Comparison of ENCODE assay signal across 12 mouse cellular contexts in the genomic region with DNA sequence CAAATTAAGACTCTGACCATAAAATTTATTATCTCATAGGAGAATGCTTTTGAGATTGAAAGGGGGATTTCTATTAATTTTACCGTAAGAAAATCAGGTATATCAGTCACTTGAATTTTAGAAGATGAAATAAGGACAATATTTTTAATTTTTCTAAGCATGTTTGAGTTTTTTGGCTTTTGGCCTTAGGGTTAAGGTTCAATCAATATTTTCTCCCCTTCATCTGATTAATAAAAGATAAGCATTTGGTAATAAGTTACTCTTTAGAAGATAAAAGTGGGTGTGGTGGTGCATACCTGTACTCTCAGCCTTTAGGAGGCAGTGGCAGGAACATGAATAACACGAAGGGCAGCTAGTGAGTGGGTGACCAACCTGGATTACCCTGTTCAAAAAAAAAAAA. TPM values are rescaled to one million over a fixed set of nuclear protein-coding genes. Genes with fewer than 3 reads are reported as not detected.
DNase-seq lines count a peak whose midpoint lies in the region; ATAC-seq and TF ChIP-seq lines count a peak whose summit lies in the region.
"Had no signal": no experiment of that assay in that cellular context is flagged by ENCODE, and none has a peak within 500 bp of the region (broad histone marks: within the 10 kb centered on the region; RNA-seq: fewer than 3 reads in every experiment).

No protein-coding gene starts in this region.

- 0 out of 2 replicates have a peak overlapping the region, but pooled peaks have one; percentile 60 for H3K4me2 ChIP-seq in hindbrain, embryonic 15.5 days
- H3K4me2 ChIP-seq in hindbrain, embryonic 11.5 days (replicated peaks; ENCODE audit: low read depth, low read length): no peak overlapping the region
- peak overlapping the region; percentile 86; the same call in 1 of the 2 replicates for H3K4me2 ChIP-seq in lung, embryonic 14.5 days
- H3K4me2 ChIP-seq in CH12.LX (ENCODE audit: insufficient read depth, low read depth, poor library complexity, severe bottlenecking): 0 out of 2 replicates have a peak overlapping the region, but pooled peaks have one; percentile 22

- in situ Hi-C loops in CH12.LX (cut with MboI; ENCODE audit: low pct_ligation_motif_present, low pct_unique_long_range_greater_than_20kb, low sequenced_read_pairs): no loop called here

- no peaks in the 10 kb centered on the region for H3K27me3 ChIP-seq in hindbrain, embryonic 15.5 days
- no peaks in the 10 kb centered on the region for H3K27me3 ChIP-seq in hindbrain, embryonic 11.5 days (ENCODE audit: control insufficient read depth, insufficient read depth, low read length)
- H3K27me3 ChIP-seq in lung, embryonic 14.5 days (ENCODE audit: insufficient read depth, low read length): no peaks in the 10 kb centered on the region
- no peaks in the 10 kb centered on the region for H3K27me3 ChIP-seq in CH12.LX (replicated peaks)
- H3K27me3 ChIP-seq: embryonic facial prominence, embryonic 13.5 days; forebrain, embryonic 13.5 days; heart, embryonic 13.5 days; hindbrain, embryonic 12.5 days had no signal

- peaks cover 27% of the 10 kb centered on the region; the same call in 1 of the 2 replicates for H3K4me1 ChIP-seq in hindbrain, embryonic 15.5 days (replicated peaks)
- peaks cover 2% of the 10 kb centered on the region; the same call in 1 of the 2 replicates for H3K4me1 ChIP-seq in hindbrain, embryonic 11.5 days (replicated peaks; ENCODE audit: control insufficient read depth, insufficient read depth, low read length)
- H3K4me1 ChIP-seq in lung, embryonic 14.5 days (ENCODE audit: insufficient read depth): peaks cover 7% of the 10 kb centered on the region
- H3K4me1 ChIP-seq in CH12.LX (ENCODE audit: control insufficient read depth in 1 of 2, insufficient read depth in 2 of 2): peaks cover 2 to 20% of the 10 kb centered on the region in 2 experiments; a peak in 2 of 4 replicates

- no peak overlapping the region for H3K4me3 ChIP-seq in hindbrain, embryonic 15.5 days
- H3K4me3 ChIP-seq in hindbrain, embryonic 11.5 days (ENCODE audit: low read depth, low read length): no peak overlapping the region
- H3K4me3 ChIP-seq in lung, embryonic 14.5 days (ENCODE audit: low read depth, low read length): no peak overlapping the region
- H3K4me3 ChIP-seq in CH12.LX (replicated peaks in 1 of 3; ENCODE audit: low read depth in 2 of 3, low read length in 2 of 3, poor library complexity in 1 of 3): no peak overlapping the region

- no peak overlapping the region for H3K27ac ChIP-seq in hindbrain, embryonic 15.5 days (replicated peaks)
- H3K27ac ChIP-seq in hindbrain, embryonic 11.5 days (ENCODE audit: low read depth, low read length): no peak overlapping the region
- no peak overlapping the region for H3K27ac ChIP-seq in lung, embryonic 14.5 days (ENCODE audit: low read depth)
- H3K27ac ChIP-seq in CH12.LX (ENCODE audit: insufficient read depth, low read depth): no peak overlapping the region
- H3K27ac ChIP-seq: embryonic facial prominence, embryonic 13.5 days; forebrain, embryonic 10.5 days; forebrain, embryonic 13.5 days; heart, embryonic 13.5 days; hindbrain, embryonic 12.5 days had no signal

- dilution Hi-C loops in CH12.LX (cut with MboI; ENCODE audit: extremely low pct_ligation_motif_present, extremely low pct_unique_long_range_greater_than_20kb, low sequenced_read_pairs): no loop called here

- no peak for ATAC-seq in hindbrain, embryonic 15.5 days (ENCODE audit: low FRiP score, low read depth)
- no peak for ATAC-seq in hindbrain, embryonic 11.5 days (ENCODE audit: low FRiP score)
- no peak for ATAC-seq in lung, embryonic 14.5 days (ENCODE audit: insufficient read depth)

- H3K9ac ChIP-seq in hindbrain, embryonic 15.5 days: no peak overlapping the region
- H3K9ac ChIP-seq in hindbrain, embryonic 11.5 days (ENCODE audit: low read depth, low read length): no peak overlapping the region
- H3K9ac ChIP-seq in lung, embryonic 14.5 days: no peak overlapping the region
- no peak overlapping the region for H3K9ac ChIP-seq in CH12.LX (ENCODE audit: insufficient read depth, low read depth)
- H3K9ac ChIP-seq: embryonic facial prominence, embryonic 13.5 days; forebrain, embryonic 13.5 days; hindbrain, embryonic 12.5 days had no signal

- no peak for TF ChIP-seq EP300 in CH12.LX (IDR thresholded peaks at IDR 0.05; ENCODE audit: low read length)

- H3K9me3 ChIP-seq in hindbrain, embryonic 15.5 days: no peaks in the 10 kb centered on the region
- no peaks in the 10 kb centered on the region for H3K9me3 ChIP-seq in hindbrain, embryonic 11.5 days (ENCODE audit: control insufficient read depth, low read length)
- no peaks in the 10 kb centered on the region for H3K9me3 ChIP-seq in lung, embryonic 14.5 days (ENCODE audit: low read depth, low read length)
- H3K9me3 ChIP-seq in CH12.LX (replicated peaks; ENCODE audit: low read length): no peaks in the 10 kb centered on the region
- H3K9me3 ChIP-seq: embryonic facial prominence, embryonic 13.5 days; forebrain, embryonic 10.5 days; forebrain, embryonic 13.5 days; heart, embryonic 10.5 days; heart, embryonic 13.5 days; hindbrain, embryonic 12.5 days had no signal

- no peaks in the 10 kb centered on the region; the same call in 1 of the 2 replicates for H3K79me2 ChIP-seq in CH12.LX (replicated peaks; ENCODE audit: control insufficient read depth, extremely low read depth, insufficient read depth, poor library complexity, severe bottlenecking)

- TF ChIP-seq RAD21 in CH12.LX (IDR thresholded peaks at IDR 0.05; ENCODE audit: low read depth, low read length): no peak

- H3K36me3 ChIP-seq in hindbrain, embryonic 15.5 days: no peaks in the 10 kb centered on the region
- no peaks in the 10 kb centered on the region for H3K36me3 ChIP-seq in hindbrain, embryonic 11.5 days (ENCODE audit: control insufficient read depth, insufficient read depth, low read length)
- H3K36me3 ChIP-seq in lung, embryonic 14.5 days (ENCODE audit: insufficient read depth): no peaks in the 10 kb centered on the region
- no peaks in the 10 kb centered on the region for H3K36me3 ChIP-seq in CH12.LX (replicated peaks in 1 of 2; ENCODE audit: control insufficient read depth in 1 of 2, insufficient read depth in 1 of 2, low read length in 1 of 2)
- H3K36me3 ChIP-seq: embryonic facial prominence, embryonic 13.5 days; forebrain, embryonic 10.5 days; heart, embryonic 10.5 days; heart, embryonic 13.5 days; hindbrain, embryonic 12.5 days had no signal

- DNase-seq in hindbrain, embryonic 11.5 days (ENCODE audit: low spot score): no peak
- DNase-seq in lung, embryonic 14.5 days: no peak
- no peak for DNase-seq in lung, postnatal 36 days
- no peak for DNase-seq in CH12.LX (ENCODE audit: extremely low read depth)
- no peak for DNase-seq in kidney, postnatal 36 days

- TF ChIP-seq CTCF in lung, embryonic 14.5 days (IDR thresholded peaks at IDR 0.05; ENCODE audit: low read depth): no peak
- TF ChIP-seq CTCF in CH12.LX (conservative IDR thresholded peaks at IDR 0.05 in 1 of 2, IDR thresholded peaks at IDR 0.05 in 1 of 2; ENCODE audit: low read depth in 2 of 2, low read length in 2 of 2): no peak

- 87% methylated on average over 2 of the region's 2 CpGs for WGBS in hindbrain, embryonic 15.5 days
- 81% methylated on average over 2 of the region's 2 CpGs for WGBS in hindbrain, embryonic 11.5 days
- 84% methylated on average over 2 of the region's 2 CpGs for WGBS in lung, embryonic 14.5 days

- no peak for TF ChIP-seq POLR2A in CH12.LX (IDR thresholded peaks at IDR 0.05; ENCODE audit: low read depth, low read length)

TF ChIP-seq in CH12.LX, 34 proteins besides CTCF, POLR2A, EP300 and RAD21:
- no peak for TF ChIP-seq E2F4 (IDR thresholded peaks at IDR 0.05; ENCODE audit: insufficient replicate concordance, low read depth, low read length)
- TF ChIP-seq MYC (IDR thresholded peaks at IDR 0.05; ENCODE audit: low read depth, low read length): no peak
- TF ChIP-seq ZNF384 (IDR thresholded peaks at IDR 0.05; ENCODE audit: low read depth, low read length): no peak
- TF ChIP-seq MAZ (IDR thresholded peaks at IDR 0.05; ENCODE audit: low read depth, low read length): no peak
- TF ChIP-seq IRF4 (IDR thresholded peaks at IDR 0.05; ENCODE audit: low read depth, low read length): no peak
- TF ChIP-seq ZMIZ1 (IDR thresholded peaks at IDR 0.05; ENCODE audit: low read depth, low read length): no peak
- no peak for TF ChIP-seq TBP (conservative IDR thresholded peaks at IDR 0.05; ENCODE audit: low read depth, low read length)
- TF ChIP-seq BHLHE40 (IDR thresholded peaks at IDR 0.05; ENCODE audit: low read depth, low read length): no peak
- no peak for TF ChIP-seq NRF1 (IDR thresholded peaks at IDR 0.05; ENCODE audit: low read depth, low read length)
- TF ChIP-seq JUN (IDR thresholded peaks at IDR 0.05; ENCODE audit: insufficient read depth, low read depth, low read length): no peak
- no peak for TF ChIP-seq ELF1 (IDR thresholded peaks at IDR 0.05; ENCODE audit: low read depth, low read length)
- no peak for TF ChIP-seq ETS1 (conservative IDR thresholded peaks at IDR 0.05; ENCODE audit: low read depth, low read length)
- no peak for TF ChIP-seq ZKSCAN1 (IDR thresholded peaks at IDR 0.05; ENCODE audit: borderline replicate concordance, low read depth, low read length)

RNA-seq across cellular contexts. Expression of a gene that starts 0.8 kb away (rescaled TPM):
- polyA plus RNA-seq in hindbrain, embryonic 15.5 days (2015; fragmentation: Nextera tagmentation; extraction: Ambion mirVana): 69.9 and 73.5 TPM in 2 replicates
- polyA plus RNA-seq in hindbrain, embryonic 11.5 days (2014; fragmentation: Nextera tagmentation; extraction: Ambion mirVana): 22.2 and 27.2 TPM in 2 replicates
- polyA plus RNA-seq in lung, embryonic 14.5 days (2014; fragmentation: Nextera tagmentation; extraction: Ambion mirVana): 10.3 and 11.1 TPM in 2 replicates
- total RNA-seq in CH12.LX (2012; rRNA removed) (7.0 TPM in 2 replicates), CH12.LX (2014; rRNA removed) (1.5 TPM in 2 replicates)
- 4.0 and 5.0 TPM in 2 replicates for polyA plus RNA-seq in CH12.LX (2012; ENCODE audit: insufficient read length, low read depth)
